Mouse (Mus musculus): ENCODE results near the gene Tmco2. TPM values are rescaled to one million over a fixed set of nuclear protein-coding genes. Genes with fewer than 3 reads are reported as not detected.

Gene Tmco2
- polyA plus RNA-seq, 1 experiment from 2014 or later = not detected

GRCm38 (mm10) chr4:121057032-121057431 is 52.0 kb downstream of the Tmco2 start:
- no peaks in the 10 kb centered on the region for H3K9me3 ChIP-seq (replicated peaks)
- H3K4me1 ChIP-seq = peaks cover 11% of the 10 kb centered on the region; the same call in 1 of the 2 replicates
- no peak overlapping the region for H3K27ac ChIP-seq (replicated peaks)
- H3K4me2 ChIP-seq (replicated peaks) = no peak overlapping the region
- H3K4me3 ChIP-seq (replicated peaks) = no peak overlapping the region
- 58% methylated on average over 2 of the region's 2 CpGs for WGBS
- H3K36me3 ChIP-seq = peaks cover 13% of the 10 kb centered on the region
- no peak for ATAC-seq (ENCODE audit: insufficient number of reproducible peaks, low FRiP score, low TSS enrichment, low read depth)
- no peaks in the 10 kb centered on the region for H3K27me3 ChIP-seq
- no peak overlapping the region for H3K9ac ChIP-seq

DNA sequence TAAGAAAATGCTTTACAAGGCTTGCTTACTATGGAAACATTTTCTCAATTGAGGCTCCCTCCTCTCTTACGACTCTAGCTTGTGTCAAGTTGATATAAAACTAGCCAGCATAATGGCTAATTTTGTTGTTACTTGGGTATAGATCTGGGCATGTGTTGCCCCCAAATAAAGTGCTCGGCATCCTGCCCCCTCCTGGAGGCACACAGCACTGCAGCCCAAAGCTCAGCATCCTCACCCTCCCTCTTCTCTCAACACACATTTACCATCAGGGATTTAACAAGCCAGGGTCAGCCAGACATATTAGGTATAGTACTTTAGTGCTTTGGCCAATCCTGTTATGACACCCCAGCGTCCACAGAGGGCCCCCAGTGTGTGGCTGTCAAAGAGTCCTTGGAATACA is 52.7 kb downstream of the Tmco2 start:
- Histone ChIP-seq H3K27me3 (no peaks in the 10 kb centered on the region), H3K36me3 (peaks cover 12% of the 10 kb centered on the region), H3K9ac (no peak overlapping the region), H3K9me3 (replicated peaks) (no peaks in the 10 kb centered on the region), H3K4me1 (peaks cover 11% of the 10 kb centered on the region; the same call in 1 of the 2 replicates), H3K4me2 (replicated peaks) (no peak overlapping the region), H3K4me3 (replicated peaks) (no peak overlapping the region), H3K27ac (replicated peaks) (no peak overlapping the region)
- WGBS = 52% methylated on average over 3 of the region's 3 CpGs
- no peak for ATAC-seq (ENCODE audit: insufficient number of reproducible peaks, low FRiP score, low TSS enrichment, low read depth)

Other genes starting within 250 kb of the Tmco2 start
- 25.9 and 26.4 TPM in 2 replicates for gene Exo5, start 184.2 kb downstream of the Tmco2 start, polyA plus RNA-seq (2015; fragmentation: Nextera tagmentation; extraction: Ambion mirVana)
- 6.9 and 7.9 TPM in 2 replicates for gene Zfp69, start 157.5 kb downstream of the Tmco2 start, polyA plus RNA-seq (2015; fragmentation: Nextera tagmentation; extraction: Ambion mirVana)
- 14.9 and 15.7 TPM in 2 replicates for gene Smap2, start 92.0 kb downstream of the Tmco2 start, polyA plus RNA-seq (2015; fragmentation: Nextera tagmentation; extraction: Ambion mirVana)
- gene Col9a2, start 69.8 kb downstream of the Tmco2 start, polyA plus RNA-seq (2015; fragmentation: Nextera tagmentation; extraction: Ambion mirVana) = 67.2 and 97.9 TPM in 2 replicates
- gene Zmpste24, start 11.0 kb downstream of the Tmco2 start, polyA plus RNA-seq (2015; fragmentation: Nextera tagmentation; extraction: Ambion mirVana) = 27.6 and 27.8 TPM in 2 replicates
- gene Rlf, start 105.9 kb upstream of the Tmco2 start, polyA plus RNA-seq (2015; fragmentation: Nextera tagmentation; extraction: Ambion mirVana) = 27.0 and 27.4 TPM in 2 replicates
- not detected in 2 replicates for gene Gm12888, start 215.7 kb upstream of the Tmco2 start, polyA plus RNA-seq (2015; fragmentation: Nextera tagmentation; extraction: Ambion mirVana)